Mouse (Mus musculus) adrenal gland, adult 18-20 months (tissue): Measurements from ENCODE around the gene Pimreg. TPM values are rescaled to one million over a fixed set of nuclear protein-coding genes. Genes with fewer than 3 reads are reported as not detected.

Experiments
- DNase-seq, 2 experiments: peaks; one replicate each; pipeline ENCODE4 v3.0.0; 2021 to 2022; ENCODE audit warnings: low spot score in 2 of 2
- total RNA-seq, 2 experiments: library from RNA; stranded (reverse); gene quantifications; 1 replicate in 1 of 2; 2 replicates in 1 of 2; pipeline ENCODE4 v1.2.3; 2021

The Pimreg gene
- total RNA-seq, 2 experiments from 2014 or later = 0.51 to 2.1 TPM

- DNase-seq = peak in 1 of 2 experiments; percentile 9
Observed at GRCm38 (mm10) chr11:72061093-72061620, 19.3 kb downstream of the Pimreg start.

- no peak for DNase-seq
Observed at GRCm38 (mm10) chr11:72064414-72064813, 22.6 kb downstream of the Pimreg start.

- peak; percentile 47 to 69 for DNase-seq
Observed at GRCm38 (mm10) chr11:72065103-72065502, 23.3 kb downstream of the Pimreg start.

DNA sequence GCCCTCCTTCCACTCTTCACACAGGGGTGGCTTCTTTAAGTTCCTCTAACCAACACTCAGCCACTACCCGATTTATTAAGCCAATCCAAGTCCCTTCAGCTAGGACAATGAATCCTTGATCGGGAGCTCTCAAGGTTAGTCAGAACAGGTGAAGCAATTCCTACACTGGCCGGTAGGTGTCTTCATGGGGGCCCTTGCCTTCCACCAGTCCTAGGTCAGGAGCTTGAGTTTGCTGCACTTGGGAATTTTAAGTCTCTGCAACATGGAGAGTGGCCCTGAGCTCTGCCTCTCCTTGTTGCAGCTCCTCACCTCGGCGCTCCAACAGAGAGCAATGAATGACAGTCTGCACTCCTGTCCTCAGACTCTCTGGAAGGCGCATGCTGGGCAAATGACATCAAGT lies 24.5 kb downstream of the Pimreg start:
- DNase-seq = no peak

- DNase-seq = no peak
Observed at GRCm38 (mm10) chr11:72067326-72067725, 25.5 kb downstream of the Pimreg start.

DNA sequence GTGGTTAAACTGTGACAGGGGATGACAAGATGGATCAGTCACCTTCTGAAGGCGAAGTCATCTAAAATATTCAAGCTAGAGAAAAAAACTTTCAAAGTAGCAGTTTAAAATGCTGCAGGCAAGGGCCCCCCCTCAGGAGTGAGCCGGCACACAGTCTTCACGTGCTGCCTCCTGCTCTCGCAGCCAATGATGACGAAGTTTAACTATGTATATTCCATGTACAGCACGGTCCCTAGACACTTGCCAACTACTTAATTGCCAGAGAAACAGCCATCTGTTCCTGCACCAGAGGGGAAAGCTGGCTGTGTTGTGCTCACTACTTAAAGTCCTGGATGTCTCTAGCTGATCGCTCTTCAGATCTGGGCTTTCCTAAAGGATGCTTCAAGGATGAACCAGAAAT lies 26.2 kb downstream of the Pimreg start:
- no peak for DNase-seq

- DNase-seq = no peak
Observed at GRCm38 (mm10) chr11:72070733-72071132, 28.9 kb downstream of the Pimreg start.

- DNase-seq = no peak
Observed at GRCm38 (mm10) chr11:72072331-72072905, 30.6 kb downstream of the Pimreg start.

- DNase-seq = no peak
Observed at GRCm38 (mm10) chr11:72074230-72074629, 32.4 kb downstream of the Pimreg start.

DNA sequence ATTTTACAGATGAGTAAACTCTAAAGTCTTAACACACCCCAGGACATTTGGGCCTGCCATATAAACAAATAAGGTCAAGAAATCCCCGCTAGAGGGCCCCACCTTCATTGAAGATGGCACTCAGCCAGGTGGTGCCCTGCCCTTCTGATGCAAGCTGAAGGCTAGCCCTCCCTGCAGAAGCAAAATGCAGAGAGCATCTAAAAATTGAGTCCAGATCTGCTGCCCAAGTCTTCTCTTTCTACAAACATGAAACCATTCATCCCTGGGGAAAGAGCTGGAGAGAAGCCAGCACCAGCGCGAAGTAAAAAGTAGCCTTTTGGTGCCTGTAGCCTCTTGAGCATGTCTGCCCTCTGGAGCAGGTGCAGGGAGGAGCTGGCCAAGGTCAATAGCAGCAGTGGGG lies 36.2 kb downstream of the Pimreg start:
- no peak for DNase-seq

DNA sequence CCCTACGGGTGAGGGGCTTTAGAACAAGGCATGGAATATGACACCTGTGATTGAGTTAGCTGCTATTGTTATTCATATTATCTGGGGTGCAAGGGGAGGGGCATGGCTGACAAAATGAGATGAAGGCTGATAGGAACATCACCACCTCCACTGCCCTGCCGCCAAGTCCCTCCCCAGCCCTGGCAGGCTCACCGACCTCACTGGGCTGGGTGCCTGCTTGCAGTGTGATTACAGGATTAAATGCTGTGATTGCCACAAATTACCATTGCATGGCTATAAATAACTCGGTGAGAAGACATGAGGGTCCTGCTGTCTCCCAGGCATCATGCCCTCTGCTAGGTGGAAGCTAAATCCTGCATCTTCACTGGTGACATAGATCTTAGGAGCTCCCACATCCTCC lies 36.8 kb downstream of the Pimreg start:
- DNase-seq = no peak

DNA sequence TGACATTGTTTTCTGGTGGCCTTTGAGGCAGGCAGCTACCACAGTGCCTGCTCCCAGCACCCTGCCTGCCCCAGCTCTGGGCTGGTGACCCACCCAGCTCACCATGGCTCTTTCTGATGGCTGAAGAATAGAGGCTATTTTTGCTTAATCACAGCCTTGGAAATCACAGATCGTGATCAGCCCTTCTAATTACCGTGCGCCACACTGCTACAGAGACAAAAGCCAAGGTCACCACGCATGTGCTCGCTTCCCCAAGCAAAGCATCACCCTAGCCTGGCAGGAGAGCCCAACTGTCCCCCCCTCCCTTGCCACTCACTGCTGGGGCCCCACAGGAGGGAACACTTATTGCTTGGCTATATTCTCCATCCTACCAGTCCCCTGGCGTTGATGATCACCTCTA lies 38.6 kb downstream of the Pimreg start:
- DNase-seq = no peak

DNA sequence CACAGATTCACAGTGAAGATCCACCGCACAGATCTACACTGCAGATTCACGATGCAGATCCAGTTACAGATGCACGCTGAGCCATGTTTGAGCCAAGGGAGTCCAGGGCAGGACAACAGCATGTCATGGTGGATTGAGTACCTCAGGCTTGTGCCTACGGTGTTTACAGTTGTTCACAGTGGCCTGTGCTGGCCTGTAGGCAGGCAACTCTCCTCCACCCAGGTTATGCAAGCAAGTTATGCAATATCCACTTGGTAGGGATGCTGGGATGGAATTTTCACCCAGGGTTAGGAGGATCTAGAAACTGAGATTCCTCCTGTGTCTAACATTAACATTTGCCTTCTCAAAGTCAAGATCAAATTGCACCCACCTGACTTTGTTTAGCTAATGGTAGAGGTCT lies 40.8 kb downstream of the Pimreg start:
- DNase-seq = no peak

DNA sequence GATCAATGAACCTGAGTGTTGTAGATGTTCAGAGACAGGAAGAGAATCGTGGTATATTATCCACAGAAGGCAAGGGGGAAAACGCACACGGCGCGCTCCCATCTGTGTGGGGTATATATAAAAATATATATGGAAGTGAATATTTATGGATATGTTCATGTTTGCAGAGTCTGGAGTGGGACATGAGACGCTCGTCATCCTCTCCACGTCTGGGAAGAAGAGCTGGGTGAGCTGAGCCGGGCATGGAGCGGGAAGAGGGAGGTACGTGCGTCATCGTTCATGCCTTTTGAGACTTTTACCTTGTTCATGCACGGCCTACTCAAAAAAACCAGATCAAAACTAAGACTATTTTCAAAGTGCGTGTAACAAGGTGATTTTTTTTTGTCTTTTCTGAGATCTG lies 42.5 kb downstream of the Pimreg start:
- DNase-seq = no peak

- DNase-seq = no peak
Observed at GRCm38 (mm10) chr11:72086251-72087046, 44.6 kb downstream of the Pimreg start.

GRCm38 (mm10) chr11:72092390-72092789 lies 50.6 kb downstream of the Pimreg start:
- no peak for DNase-seq

- peak in 1 of 2 experiments; percentile 31 for DNase-seq
Observed at GRCm38 (mm10) chr11:72094442-72094841, 52.6 kb downstream of the Pimreg start.

DNA sequence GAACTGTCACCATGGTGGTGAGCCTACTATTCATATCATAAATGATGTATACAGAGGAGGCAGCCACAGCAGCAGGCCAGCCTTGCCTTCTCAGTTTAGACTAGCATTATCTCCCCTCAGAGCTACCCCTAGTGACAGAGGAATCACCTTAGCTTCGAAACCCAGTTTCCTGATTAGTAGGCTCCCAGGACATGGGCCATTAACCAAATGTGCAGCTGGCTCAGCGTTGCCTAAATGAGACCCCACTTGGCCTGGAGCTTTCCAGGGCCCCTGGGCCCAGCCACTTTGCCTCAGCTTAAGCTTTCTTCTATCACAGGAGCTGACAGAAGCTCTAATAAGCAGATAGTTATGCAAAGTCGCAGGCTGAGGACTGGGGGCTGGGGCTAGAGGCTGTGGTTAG lies 54.2 kb downstream of the Pimreg start:
- DNase-seq = no peak
